Mouse (Mus musculus): ENCODE data around the gene Ppp1cc.

Gene Ppp1cc

GRCm38 (mm10) chr5:122157827-122158381 lies at the start of gene Ppp1cc:
Ppp1cc (plus strand) TSS chr5:122158278.
- DNase-seq (ENCODE audit: low read depth in 2 of 2, low spot score in 2 of 2): peak; percentile 86 to 88

GRCm38 (mm10) chr5:122109325-122110060 lies 48.6 kb upstream of the Ppp1cc start:
- DNase-seq (ENCODE audit: low read depth in 2 of 2, low spot score in 2 of 2): no peak

GRCm38 (mm10) chr5:122110625-122111024 lies 47.5 kb upstream of the Ppp1cc start:
- no peak for DNase-seq (ENCODE audit: low read depth in 2 of 2, low spot score in 2 of 2)

GRCm38 (mm10) chr5:122111091-122111932 lies 46.8 kb upstream of the Ppp1cc start:
- DNase-seq (ENCODE audit: low read depth in 2 of 2, low spot score in 2 of 2): no peak

- DNase-seq (ENCODE audit: low read depth in 2 of 2, low spot score in 2 of 2): no peak
These were observed 46.2 kb upstream of the Ppp1cc start for GRCm38 (mm10) chr5:122111933-122112248.

- no peak for DNase-seq (ENCODE audit: low read depth in 2 of 2, low spot score in 2 of 2)
These were observed 44.6 kb upstream of the Ppp1cc start for GRCm38 (mm10) chr5:122113450-122113849.

GRCm38 (mm10) chr5:122114176-122114575 lies 43.9 kb upstream of the Ppp1cc start:
- peak; percentile 65 to 70 for DNase-seq (ENCODE audit: low read depth in 2 of 2, low spot score in 2 of 2)

GRCm38 (mm10) chr5:122115266-122115763 lies 42.8 kb upstream of the Ppp1cc start:
- DNase-seq (ENCODE audit: low read depth in 2 of 2, low spot score in 2 of 2): no peak

- DNase-seq (ENCODE audit: low read depth in 2 of 2, low spot score in 2 of 2): peak in 1 of 2 experiments; percentile 28
These were observed 41.8 kb upstream of the Ppp1cc start for GRCm38 (mm10) chr5:122116243-122116642.

GRCm38 (mm10) chr5:122125211-122125760 lies 32.8 kb upstream of the Ppp1cc start:
- no peak for DNase-seq (ENCODE audit: low read depth in 2 of 2, low spot score in 2 of 2)

GRCm38 (mm10) chr5:122129068-122129655 lies 28.9 kb upstream of the Ppp1cc start:
- peak; percentile 56 to 72 for DNase-seq (ENCODE audit: low read depth in 2 of 2, low spot score in 2 of 2)

- no peak for DNase-seq (ENCODE audit: low read depth in 2 of 2, low spot score in 2 of 2)
These were observed 27.6 kb upstream of the Ppp1cc start for GRCm38 (mm10) chr5:122130341-122130998.

GRCm38 (mm10) chr5:122131076-122132051 lies 26.7 kb upstream of the Ppp1cc start:
- DNase-seq (ENCODE audit: low read depth in 2 of 2, low spot score in 2 of 2): peak; percentile 90 to 93

- DNase-seq (ENCODE audit: low read depth in 2 of 2, low spot score in 2 of 2): no peak
These were observed 25.7 kb upstream of the Ppp1cc start for GRCm38 (mm10) chr5:122132167-122133049.

- no peak for DNase-seq (ENCODE audit: low read depth in 2 of 2, low spot score in 2 of 2)
These were observed 25.1 kb upstream of the Ppp1cc start for GRCm38 (mm10) chr5:122133050-122133389.

GRCm38 (mm10) chr5:122134395-122135289 lies 23.4 kb upstream of the Ppp1cc start:
- DNase-seq (ENCODE audit: low read depth in 2 of 2, low spot score in 2 of 2): no peak

GRCm38 (mm10) chr5:122135290-122135882 lies 22.7 kb upstream of the Ppp1cc start:
- DNase-seq (ENCODE audit: low read depth in 2 of 2, low spot score in 2 of 2): no peak

All from CD8-positive naive resting alpha-beta T cell, adult 2 months (primary cell).